Mouse (Mus musculus) heart, adult 2 months (tissue): Measurements from ENCODE around the gene Ccdc114.

Experiments
- CTCF ChIP-seq: fragments of 200-600 bp; IDR thresholded peaks from 2 replicates; pipeline ENCODE4 v1.8.1; 2022; ENCODE audit warnings: antibody characterized with exemption, mild to moderate bottlenecking, moderate library complexity
- EP300 ChIP-seq: fragments of 200-500 bp; IDR thresholded peaks from 2 replicates; pipeline ENCODE4 v1.6.1; 2011; ENCODE audit warnings: low read depth, low read length, control low read depth; ENCODE audit not compliant: insufficient read depth
- POLR2A ChIP-seq: fragments of 200-500 bp; IDR thresholded peaks from 2 replicates; pipeline ENCODE4 v1.6.1; 2011; ENCODE audit warnings: mild to moderate bottlenecking, low read depth, low read length, control low read depth; ENCODE audit not compliant: insufficient read depth

DNA sequence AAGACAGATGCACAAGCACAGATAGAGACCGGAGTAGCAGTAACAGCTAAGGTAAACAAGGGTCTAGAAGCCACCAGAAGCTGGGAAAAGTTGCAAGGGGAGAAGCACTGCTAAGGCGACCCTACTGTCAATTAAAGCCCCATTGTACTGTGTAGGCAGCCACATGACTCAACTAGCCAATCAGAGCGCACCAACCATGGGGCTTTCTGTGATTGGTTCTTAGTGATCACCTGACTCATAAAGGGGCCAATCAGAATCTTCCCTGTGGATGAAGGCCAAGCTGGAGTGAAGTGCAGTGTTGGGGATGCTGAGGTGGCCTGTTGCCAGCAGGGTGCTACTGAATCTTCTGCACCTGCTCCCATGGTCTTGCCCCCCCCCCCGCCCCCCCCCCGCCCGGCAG lies 63.0 kb downstream of the Ccdc114 start:
- TF ChIP-seq EP300: no peak
- TF ChIP-seq POLR2A: no peak
- TF ChIP-seq CTCF: no peak
